Mouse (Mus musculus) mesoderm, embryonic 11.5 days (tissue): Measurements from ENCODE around the gene Ifitm3.
"Not testable (repeated sequence)": the region's sequence is repeated elsewhere in the genome, so short reads cannot be mapped to it uniquely, and the experiment has no call there.

Experiments used
- DNase-seq: peaks from one replicate; pipeline ENCODE4 v3.0.0-alpha.2; 2012; ENCODE audit warnings: low read depth, low spot score

The Ifitm3 gene

DNA sequence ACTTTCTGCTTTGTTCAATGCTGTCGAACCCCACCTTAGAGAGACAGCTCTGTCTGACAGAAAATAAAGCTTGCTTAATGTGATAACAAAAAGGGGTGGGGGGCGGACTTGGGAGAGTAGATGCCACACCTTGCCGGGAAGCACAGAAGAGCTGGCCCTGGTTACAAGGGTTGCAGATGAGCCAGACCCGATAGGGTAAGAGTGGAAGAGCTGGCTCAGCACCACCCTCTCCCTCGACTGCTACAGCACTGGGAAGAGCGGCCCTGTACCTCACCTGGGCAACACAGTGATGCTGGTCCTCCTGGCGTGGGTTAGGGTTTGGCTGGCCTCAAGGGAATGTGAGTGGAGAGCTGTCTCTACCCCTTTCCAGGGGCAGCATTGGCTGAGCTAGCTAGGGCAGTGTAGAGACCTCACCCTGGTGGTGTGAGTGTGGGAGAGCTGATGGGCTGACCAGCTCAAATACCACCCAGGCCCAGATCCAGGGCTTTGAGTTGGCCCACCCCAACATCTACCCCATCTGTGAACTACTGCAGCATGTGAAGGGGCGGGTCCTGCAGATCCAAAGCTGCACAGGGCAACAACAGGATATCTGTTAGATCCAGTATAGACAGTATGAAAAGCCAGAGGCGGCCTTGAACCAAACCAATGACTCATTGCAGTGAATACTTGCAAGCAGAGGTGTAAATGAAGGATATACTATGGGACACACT, 22.0 kb upstream of the Ifitm3 start:
- DNase-seq, result no peak

DNA sequence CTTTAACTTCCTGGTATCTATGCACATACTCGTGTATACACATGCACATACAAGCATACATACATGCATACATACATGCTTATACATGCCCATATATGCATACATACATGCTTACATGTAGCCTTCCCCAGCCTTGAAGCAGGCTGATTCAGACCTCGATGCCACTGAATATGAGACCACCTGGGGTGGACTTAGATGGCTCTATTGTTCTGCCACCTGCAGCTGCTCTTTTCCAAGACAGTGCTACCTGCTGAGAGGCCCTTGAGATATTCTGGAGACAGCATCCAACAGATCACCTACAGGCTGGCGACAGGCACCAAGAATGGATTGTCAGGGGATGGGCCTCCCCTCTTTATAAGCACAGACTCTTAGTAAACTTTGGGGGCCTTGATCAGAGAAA, 19.8 kb upstream of the Ifitm3 start:
- no peak for DNase-seq

GRCm38 (mm10) chr7:141028831-141029230, 18.3 kb upstream of the Ifitm3 start, which contains the start of gene Gm17387:
Gm17387 (plus strand) TSS chr7:141029131.
- DNase-seq, result no peak

- no peak for DNase-seq
Measured at GRCm38 (mm10) chr7:141026740-141027098, 16.1 kb upstream of the Ifitm3 start.

GRCm38 (mm10) chr7:141026097-141026739, 15.6 kb upstream of the Ifitm3 start:
- peak; percentile 15 for DNase-seq

DNA sequence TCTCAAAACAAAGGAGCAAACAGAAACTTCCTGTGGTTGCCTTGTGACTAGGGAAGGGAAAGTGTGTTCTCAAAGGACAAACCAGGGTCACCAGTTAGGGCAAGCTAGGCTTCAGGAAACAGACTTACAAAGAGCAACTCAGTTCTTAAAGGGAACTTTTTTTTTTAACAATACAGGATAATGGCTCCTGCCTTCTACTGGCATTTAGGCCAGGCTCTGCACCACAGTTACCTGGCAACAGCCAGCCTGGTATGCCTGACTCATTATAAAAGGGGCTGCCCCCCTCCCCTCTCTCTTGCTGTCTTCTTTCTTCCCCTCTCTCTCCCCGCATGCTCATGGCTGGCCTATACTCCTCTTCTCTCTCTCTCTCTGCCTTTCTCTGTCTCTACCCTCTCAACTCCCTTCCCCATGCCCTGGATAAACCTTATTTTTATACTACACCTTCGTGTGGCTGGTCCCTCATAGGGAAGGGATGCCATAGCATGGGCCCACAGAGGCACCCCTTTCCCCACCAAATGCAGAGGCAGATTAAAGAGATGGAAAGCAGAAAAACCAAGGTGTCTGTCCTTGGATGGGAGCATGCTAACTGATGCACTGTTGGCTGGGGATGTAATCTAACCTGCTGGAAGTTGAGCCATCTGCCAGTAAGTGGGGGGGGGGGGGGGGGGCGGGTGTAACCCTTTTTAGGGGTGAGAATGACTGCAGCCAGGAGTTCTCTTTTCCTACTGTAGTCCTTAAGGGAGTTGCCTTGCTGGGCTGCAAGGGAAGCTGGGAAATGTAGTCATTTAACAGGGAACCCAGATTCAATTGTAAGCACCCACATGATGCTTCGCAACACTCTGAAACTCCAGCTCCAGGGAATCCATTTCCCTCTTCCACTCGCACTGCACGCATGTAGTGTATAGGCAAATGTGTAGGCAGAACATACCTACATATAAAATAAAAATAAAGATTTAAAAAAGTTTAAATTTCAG, 14.6 kb upstream of the Ifitm3 start:
- DNase-seq, result peak; percentile 61

- no peak for DNase-seq
Measured at GRCm38 (mm10) chr7:141021489-141022449, 11.2 kb upstream of the Ifitm3 start.

- DNase-seq, result no peak
Measured at GRCm38 (mm10) chr7:141019028-141019427, 8.5 kb upstream of the Ifitm3 start.

DNA sequence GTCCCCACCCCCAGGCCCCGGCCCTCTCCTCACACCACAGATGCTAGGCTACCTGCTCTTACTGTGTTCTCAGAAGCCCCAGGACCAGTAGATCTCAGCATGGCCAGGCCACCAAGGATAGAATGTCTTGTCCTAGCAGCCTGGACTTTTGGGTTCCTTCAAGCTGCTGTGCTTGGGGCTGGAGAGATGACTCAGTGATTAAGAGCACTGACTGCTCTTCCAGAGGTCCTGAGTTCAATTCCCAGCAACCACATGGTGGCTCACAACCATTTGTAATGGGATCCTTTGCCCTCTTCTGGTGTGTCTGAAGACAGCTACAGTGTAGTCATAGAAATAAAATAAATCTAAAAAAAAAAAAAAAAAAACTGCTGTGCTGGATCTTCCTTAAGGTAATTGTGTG, 7.3 kb upstream of the Ifitm3 start, which contains the start of gene Ifitm6:
Gene Ifitm6, minus strand, starts transcription at position 101 of the 400 bp plus-strand sequence.
- not testable (repeated sequence) for DNase-seq

GRCm38 (mm10) chr7:141016707-141017697, 6.4 kb upstream of the Ifitm3 start:
- no peak for DNase-seq

- no peak for DNase-seq
Measured at GRCm38 (mm10) chr7:141011238-141011770, 734 bp upstream of the Ifitm3 start.

GRCm38 (mm10) chr7:141009665-141010064, 905 bp downstream of the Ifitm3 start:
- no peak for DNase-seq

GRCm38 (mm10) chr7:141008938-141009660, 1.5 kb downstream of the Ifitm3 start:
- peak; percentile 84 for DNase-seq

- DNase-seq, result peak; percentile 30
Measured at GRCm38 (mm10) chr7:141008312-141008761, 2.2 kb downstream of the Ifitm3 start.

GRCm38 (mm10) chr7:141006914-141007313, 3.7 kb downstream of the Ifitm3 start:
- DNase-seq, result no peak

DNA sequence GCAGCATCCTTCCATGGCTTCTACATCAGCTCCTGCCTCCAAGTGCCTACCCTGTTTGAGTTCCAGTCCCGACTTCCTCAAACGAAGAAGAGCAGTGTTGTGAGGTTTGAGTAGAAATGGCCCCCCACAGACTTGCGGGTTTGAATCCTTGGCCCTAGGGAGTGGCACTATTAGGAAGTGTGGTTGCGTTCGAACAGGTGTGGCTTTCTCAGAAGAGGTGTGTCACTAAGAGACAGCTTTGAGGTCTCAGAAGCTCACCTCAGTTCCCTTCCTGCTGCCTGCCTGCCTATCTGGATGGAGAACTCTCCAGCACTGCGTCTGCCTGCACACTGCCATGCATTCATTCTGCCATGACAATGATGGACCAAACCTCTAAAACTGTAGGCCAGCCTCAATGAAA, 4.1 kb downstream of the Ifitm3 start:
- DNase-seq, result no peak

DNA sequence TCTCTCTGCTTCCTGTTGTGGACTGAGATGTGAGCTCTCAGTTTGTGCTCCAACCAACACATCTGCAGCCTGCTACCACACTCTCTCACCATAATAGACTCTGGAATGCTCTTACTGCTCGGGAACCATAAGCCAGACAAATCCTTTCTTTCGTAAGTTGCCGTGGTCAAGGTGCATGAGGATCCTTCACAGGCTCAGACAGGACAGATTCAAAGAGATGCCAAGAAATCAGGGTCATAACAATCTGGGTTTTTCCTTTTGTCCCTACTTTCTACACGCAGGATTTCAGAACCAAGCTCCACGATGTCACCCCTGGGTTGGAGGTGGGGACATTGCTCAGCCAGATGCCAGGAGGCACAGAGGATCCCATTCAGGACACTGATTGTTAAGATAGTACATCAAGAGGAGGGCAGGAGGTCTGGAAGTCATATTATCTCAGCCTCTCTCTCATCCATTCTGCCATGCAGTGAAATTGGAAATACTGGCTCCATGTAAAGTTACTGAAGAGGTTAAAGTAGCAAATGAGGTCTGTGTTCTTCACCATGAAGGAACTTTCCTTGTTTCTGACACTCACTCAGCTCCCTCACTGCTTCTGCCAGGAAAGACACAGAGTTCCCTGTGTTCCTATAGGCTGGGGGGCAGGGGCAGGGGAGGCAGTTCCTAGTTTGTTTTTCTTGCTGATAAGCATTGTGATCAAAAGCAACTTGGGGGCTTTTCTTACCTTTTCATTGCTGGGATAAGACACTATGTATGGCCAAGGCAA, 7.1 kb downstream of the Ifitm3 start:
- DNase-seq, result no peak
